ENCODE assay signal across 29 mouse cellular contexts in the genomic region with DNA sequence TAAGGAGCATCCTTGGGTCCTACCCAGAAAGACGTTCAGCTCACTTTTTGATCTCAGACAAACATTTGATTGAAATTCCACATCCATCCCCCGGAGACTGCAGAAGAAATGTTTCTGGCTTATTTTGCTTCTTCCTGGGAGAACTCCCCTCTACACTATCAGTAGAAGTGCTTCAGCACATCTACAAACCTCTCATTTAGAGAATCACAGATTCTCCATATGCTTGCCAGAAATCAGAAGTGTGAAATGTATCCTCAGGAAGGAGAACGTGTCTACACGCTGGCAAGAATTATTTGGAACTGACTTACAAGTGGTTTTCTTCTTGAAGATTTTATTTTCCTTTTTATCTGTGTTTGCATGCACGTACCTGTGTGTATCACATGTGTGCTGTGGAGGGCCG.
DNase-seq lines count a peak whose midpoint lies in the region; ATAC-seq and TF ChIP-seq lines count a peak whose summit lies in the region.
"Had no signal": no experiment of that assay in that cellular context is flagged by ENCODE, and none has a peak within 500 bp of the region (broad histone marks: within the 10 kb centered on the region; RNA-seq: fewer than 3 reads in every experiment).

No protein-coding gene starts in this region.

- H3K27ac ChIP-seq in forebrain, postnatal 0 days (ENCODE audit: low read depth, low read length) = no peak overlapping the region
- no peak overlapping the region for H3K27ac ChIP-seq in forebrain, embryonic 10.5 days
- H3K27ac ChIP-seq in left cerebral cortex, adult 2 months = peak overlapping the region; percentile 60
- H3K27ac ChIP-seq in cortical plate, adult 2 months (ENCODE audit: insufficient read depth, low read length) = peak overlapping the region; percentile 17
- H3K27ac ChIP-seq: embryonic facial prominence, embryonic 10.5 days; embryonic facial prominence, embryonic 13.5 days; forebrain, embryonic 13.5 days; heart, embryonic 15.5 days; hindbrain, embryonic 10.5 days; hindbrain, embryonic 13.5 days; intestine, embryonic 15.5 days had no signal

- no peaks in the 10 kb centered on the region for H3K27me3 ChIP-seq in forebrain, postnatal 0 days (ENCODE audit: insufficient read depth, low read length)
- H3K27me3 ChIP-seq in forebrain, embryonic 10.5 days (ENCODE audit: poor library complexity, severe bottlenecking) = no peaks in the 10 kb centered on the region
- H3K27me3 ChIP-seq: embryonic facial prominence, embryonic 13.5 days; forebrain, embryonic 13.5 days; heart, embryonic 12.5 days; heart, embryonic 15.5 days; hindbrain, embryonic 13.5 days; intestine, embryonic 15.5 days had no signal

- H3K4me2 ChIP-seq in forebrain, postnatal 0 days (ENCODE audit: low read depth) = no peak overlapping the region
- H3K4me2 ChIP-seq: embryonic facial prominence, embryonic 13.5 days; forebrain, embryonic 13.5 days; heart, embryonic 12.5 days; heart, embryonic 15.5 days; hindbrain, embryonic 13.5 days; intestine, embryonic 15.5 days had no signal

- 72% methylated on average over 6 of the region's 6 CpGs for WGBS in forebrain, postnatal 0 days
- 90% methylated on average over 6 of the region's 6 CpGs for WGBS in forebrain, embryonic 10.5 days

- no peak overlapping the region for H3K4me3 ChIP-seq in forebrain, postnatal 0 days (ENCODE audit: low read depth, low read length)
- H3K4me3 ChIP-seq in forebrain, embryonic 10.5 days = no peak overlapping the region
- no peak overlapping the region for H3K4me3 ChIP-seq in left cerebral cortex, adult 2 months
- no peak overlapping the region for H3K4me3 ChIP-seq in cortical plate, adult 2 months (ENCODE audit: insufficient read depth, low read length)
- H3K4me3 ChIP-seq: embryonic facial prominence, embryonic 10.5 days; embryonic facial prominence, embryonic 13.5 days; erythroblast, embryonic 14.5 days; forebrain, embryonic 13.5 days; heart, embryonic 12.5 days; heart, embryonic 15.5 days; hindbrain, embryonic 10.5 days; hindbrain, embryonic 13.5 days; intestine, embryonic 15.5 days had no signal

- no peak for TF ChIP-seq POLR2A in cortical plate, adult 2 months (IDR thresholded peaks at IDR 0.05; ENCODE audit: extremely low read depth, insufficient read depth, low read length)

- no peaks in the 10 kb centered on the region for H3K9me3 ChIP-seq in forebrain, postnatal 0 days (ENCODE audit: low read length)
- H3K9me3 ChIP-seq in forebrain, embryonic 10.5 days = no peaks in the 10 kb centered on the region
- H3K9me3 ChIP-seq: embryonic facial prominence, embryonic 10.5 days; embryonic facial prominence, embryonic 13.5 days; forebrain, embryonic 13.5 days; heart, embryonic 12.5 days; heart, embryonic 15.5 days; hindbrain, embryonic 10.5 days; hindbrain, embryonic 13.5 days; intestine, embryonic 15.5 days had no signal

- H3K4me1 ChIP-seq in forebrain, postnatal 0 days (ENCODE audit: insufficient read depth) = 0 out of 2 replicates have a peak, but pooled peaks cover 3% of the 10 kb centered on the region
- H3K4me1 ChIP-seq in forebrain, embryonic 10.5 days = no peaks in the 10 kb centered on the region
- no peaks in the 10 kb centered on the region; the same call in 1 of the 2 replicates for H3K4me1 ChIP-seq in cortical plate, adult 2 months (ENCODE audit: control insufficient read depth, insufficient read depth, low read length)
- H3K4me1 ChIP-seq: embryonic facial prominence, embryonic 10.5 days; embryonic facial prominence, embryonic 13.5 days; forebrain, embryonic 13.5 days; heart, embryonic 12.5 days; heart, embryonic 15.5 days; hindbrain, embryonic 10.5 days; hindbrain, embryonic 13.5 days; intestine, embryonic 15.5 days had no signal

- intact Hi-C loops in left cerebral cortex, adult 2 months (cut with DNase I) = loop anchor here (5.0 to 10.0 kb wide), 4 partner anchors 122 to 824 kb away; no protein-coding TSS in a partner anchor

- DNase-seq in forebrain, postnatal 0 days = peak; percentile 5
- DNase-seq in forebrain, embryonic 10.5 days (ENCODE audit: extremely low spot score, low spot score) = no peak
- no peak for DNase-seq in left cerebral cortex, adult 2 months (ENCODE audit: extremely low spot score in 1 of 2, low spot score in 2 of 2)
- DNase-seq in left cerebral cortex, adult 11 months (ENCODE audit: low spot score) = no peak
- DNase-seq in layer of hippocampus, postnatal 10 days (ENCODE audit: low spot score in 2 of 2) = no peak
- DNase-seq: adrenal gland, adult 8-10 months; adrenal gland, postnatal 25 days; cerebellum, adult 11 months; cerebellum, adult 2 months; cerebellum, adult 9-11 months; cerebellum, postnatal 25 days; embryo, embryonic 11 days; gastrocnemius, postnatal 25 days; heart, adult 18-20 months; heart, postnatal 10 days; heart, postnatal 36 days had no signal

- H3K36me3 ChIP-seq in forebrain, postnatal 0 days (ENCODE audit: insufficient read depth) = no peaks in the 10 kb centered on the region
- H3K36me3 ChIP-seq in forebrain, embryonic 10.5 days (replicated peaks) = no peaks in the 10 kb centered on the region
- H3K36me3 ChIP-seq: embryonic facial prominence, embryonic 10.5 days; embryonic facial prominence, embryonic 13.5 days; heart, embryonic 12.5 days; heart, embryonic 15.5 days; hindbrain, embryonic 10.5 days; hindbrain, embryonic 13.5 days; intestine, embryonic 15.5 days had no signal

- TF ChIP-seq CTCF in forebrain, postnatal 0 days (IDR thresholded peaks at IDR 0.05; ENCODE audit: low read depth) = no peak
- no peak for TF ChIP-seq CTCF in left cerebral cortex, adult 2 months (IDR thresholded peaks at IDR 0.05)
- no peak for TF ChIP-seq CTCF in cortical plate, adult 2 months (IDR thresholded peaks at IDR 0.05; ENCODE audit: extremely low read depth, insufficient read depth, low read length)

- ATAC-seq in forebrain, postnatal 0 days = peak; percentile 54; the same call in 1 of the 2 replicates
- ATAC-seq: activated CD4-positive, CD25-positive, alpha-beta regulatory T cell, adult 4 months; forebrain, embryonic 13.5 days; forebrain, embryonic 16.5 days; hindbrain, embryonic 16.5 days had no signal

- no peak overlapping the region for H3K9ac ChIP-seq in forebrain, postnatal 0 days
- H3K9ac ChIP-seq: embryonic facial prominence, embryonic 13.5 days; forebrain, embryonic 13.5 days; heart, embryonic 12.5 days; heart, embryonic 15.5 days; hindbrain, embryonic 13.5 days; intestine, embryonic 15.5 days had no signal

Comparison
In these comparisons a context has a peak if more than half of its experiments do, and no peak if none do; other contexts are left out.
1. H3K27ac ChIP-seq: peak in left cerebral cortex, adult 2 months (single experiment) and cortical plate, adult 2 months (single experiment); none in forebrain, postnatal 0 days (single experiment) and forebrain, embryonic 10.5 days (single experiment).